Mouse (Mus musculus) hindbrain, embryonic 16.5 days (tissue): ENCODE results near the gene Sympk. TPM values are rescaled to one million over a fixed set of nuclear protein-coding genes. Genes with fewer than 3 reads are reported as not detected.

Source experiments
- ATAC-seq: fragments of 200-750 bp; cut with Nextera tagmentation; 2 replicates; pipeline ENCODE4 v1.8.0; 2017; ENCODE audit warnings: moderate TSS enrichment, moderate library complexity
- H3K27ac ChIP-seq: fragments of 300-500 bp; sonication (generic); 2 replicates; pipeline ENCODE4 v1.5.1; 2014; ENCODE audit warnings: low read depth, mild to moderate bottlenecking, control low read depth, low read length, moderate library complexity
- H3K27me3 ChIP-seq: fragments of 300-500 bp; sonication (generic); replicated peaks from 2 replicates; pipeline ENCODE4 v1.6.1; 2014; ENCODE audit warnings: low read length; ENCODE audit not compliant: control insufficient read depth, insufficient read depth
- H3K36me3 ChIP-seq: fragments of 300-500 bp; sonication (generic); 2 replicates; pipeline ENCODE4 v1.6.1; 2014; ENCODE audit warnings: mild to moderate bottlenecking, low read length, moderate library complexity, mixed read lengths; ENCODE audit not compliant: control insufficient read depth, insufficient read depth
- H3K4me1 ChIP-seq: fragments of 300-500 bp; sonication (generic); 2 replicates; pipeline ENCODE4 v1.6.1; 2014; ENCODE audit warnings: low read depth, low read length; ENCODE audit not compliant: control insufficient read depth, insufficient read depth
- H3K4me2 ChIP-seq: fragments of 300-500 bp; sonication (generic); 2 replicates; pipeline ENCODE4 v1.6.1; 2014; ENCODE audit warnings: mild to moderate bottlenecking, low read length, control low read depth, moderate library complexity
- H3K4me3 ChIP-seq: fragments of 300-500 bp; sonication (generic); 2 replicates; pipeline ENCODE4 v1.5.1; 2014; ENCODE audit warnings: mild to moderate bottlenecking, low read length, control low read depth, moderate library complexity
- H3K9ac ChIP-seq: fragments of 300-500 bp; sonication (generic); 2 replicates; pipeline ENCODE4 v1.6.1; 2014; ENCODE audit warnings: low read depth, mild to moderate bottlenecking, control low read depth, low read length, moderate library complexity
- H3K9me3 ChIP-seq: fragments of 300-500 bp; sonication (generic); 2 replicates; pipeline ENCODE4 v1.6.1; 2014; ENCODE audit warnings: mild to moderate bottlenecking, low read length, moderate library complexity; ENCODE audit not compliant: control insufficient read depth
- WGBS: fragments of 180-500 bp; shearing (Covaris S2); extraction: QIAGEN DNeasy Blood & Tissue Kit; methylation state at CpG from one replicate; pipeline ENCODE4 v1.1.7; 2014; 5-methylcytosine and 5-hydroxymethylcytosine counted together
- polyA plus RNA-seq: library from polyadenylated mRNA; unstranded; fragments of >200 nt; fragmentation: Nextera tagmentation; extraction: Ambion mirVana; gene quantifications from 2 replicates; pipeline ENCODE4 v1.2.1, GENCODE M21; 2015

Gene Sympk
- polyA plus RNA-seq, 1 experiment from 2014 or later = 24.1 TPM

DNA sequence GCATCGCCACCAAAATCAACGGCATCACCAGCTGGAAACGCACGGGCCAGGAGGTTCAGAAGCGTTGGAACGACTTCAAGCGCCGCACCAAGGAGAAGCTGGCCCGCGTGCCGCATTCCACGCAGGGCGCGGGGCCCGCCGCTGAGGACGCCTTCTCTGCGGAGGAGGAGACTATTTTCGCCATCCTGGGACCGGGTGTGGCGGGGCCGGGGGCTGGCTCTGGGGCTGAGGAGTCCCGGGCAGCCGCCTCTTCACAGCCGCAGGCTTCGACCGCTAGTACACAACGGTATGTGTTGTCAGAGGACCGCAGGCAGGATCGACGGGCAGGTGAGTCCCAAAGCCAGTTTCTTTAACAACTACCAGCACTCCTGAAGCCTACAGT, 31.9 kb upstream of the Sympk start:
- Histone ChIP-seq H3K27me3 (no peaks in the 10 kb centered on the region), H3K27ac (peak overlapping the region; percentile 77; the same call in 1 of the 2 replicates), H3K9me3 (no peaks in the 10 kb centered on the region), H3K4me2 (peak overlapping the region; percentile 69), H3K4me3 (peak overlapping the region; percentile 69), H3K9ac (peak overlapping the region; percentile 82), H3K36me3 (peaks cover 4% of the 10 kb centered on the region; the same call in 1 of the 2 replicates), H3K4me1 (peaks cover 23% of the 10 kb centered on the region)
- no peak for ATAC-seq
- under 1% methylated on average over 31 of the region's 31 CpGs for WGBS

DNA sequence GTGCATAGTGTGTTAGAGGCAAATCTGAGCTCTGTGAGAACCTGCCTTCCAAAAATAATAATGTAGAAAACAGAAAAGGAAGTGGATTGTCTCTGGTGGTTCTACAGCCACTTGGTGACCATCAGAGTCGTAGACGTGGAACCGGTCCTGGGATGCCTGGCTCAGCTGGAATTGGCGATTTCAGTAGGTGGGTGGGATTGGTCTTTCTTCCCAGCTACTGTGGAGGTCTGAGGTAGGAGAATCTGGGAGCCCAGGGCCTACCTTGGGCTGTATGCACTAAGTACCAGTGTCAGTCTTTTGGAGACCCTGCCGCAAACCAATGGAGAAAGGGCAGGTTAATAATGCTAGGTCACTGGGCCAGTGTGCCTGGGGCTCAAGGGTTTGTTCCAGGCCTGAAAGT, 31.1 kb upstream of the Sympk start:
- no peak for ATAC-seq
- peak overlapping the region; percentile 69 for H3K4me3 ChIP-seq
- H3K27me3 ChIP-seq = no peaks in the 10 kb centered on the region
- H3K27ac ChIP-seq = no peak overlapping the region
- peak overlapping the region; percentile 69 for H3K4me2 ChIP-seq
- H3K36me3 ChIP-seq = peaks cover 4% of the 10 kb centered on the region; the same call in 1 of the 2 replicates
- H3K9ac ChIP-seq = peak overlapping the region; percentile 82; the same call in 1 of the 2 replicates
- no peaks in the 10 kb centered on the region for H3K9me3 ChIP-seq
- WGBS = 87% methylated on average over 5 of the region's 5 CpGs
- H3K4me1 ChIP-seq = peaks cover 23% of the 10 kb centered on the region

DNA sequence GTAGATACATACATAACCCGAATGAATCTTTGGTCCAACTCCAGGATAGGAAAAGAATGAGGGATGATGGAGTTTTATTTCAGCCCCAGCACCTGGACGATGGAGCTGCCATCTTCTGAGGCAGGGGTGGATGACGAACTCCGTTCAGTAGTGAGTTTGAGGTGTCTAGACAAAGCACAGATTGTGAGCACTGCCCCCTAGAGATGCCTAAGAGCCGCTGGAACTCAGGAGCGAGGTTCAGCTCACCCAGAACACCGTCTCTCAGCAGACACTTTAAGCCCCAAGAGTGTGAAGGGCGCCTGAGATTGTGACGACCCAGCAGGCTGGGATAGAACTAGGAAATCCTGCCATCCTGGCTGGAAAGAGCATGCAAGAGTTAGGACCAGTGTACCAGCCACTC, 25.3 kb upstream of the Sympk start:
- Histone ChIP-seq H3K9ac (no peak overlapping the region), H3K4me1 (peaks cover 9% of the 10 kb centered on the region), H3K4me2 (no peak overlapping the region), H3K27ac (no peak overlapping the region), H3K9me3 (no peaks in the 10 kb centered on the region), H3K4me3 (no peak overlapping the region), H3K36me3 (peaks cover 4% of the 10 kb centered on the region), H3K27me3 (no peaks in the 10 kb centered on the region)
- no peak for ATAC-seq
- WGBS = 38% methylated on average over 9 of the region's 9 CpGs

DNA sequence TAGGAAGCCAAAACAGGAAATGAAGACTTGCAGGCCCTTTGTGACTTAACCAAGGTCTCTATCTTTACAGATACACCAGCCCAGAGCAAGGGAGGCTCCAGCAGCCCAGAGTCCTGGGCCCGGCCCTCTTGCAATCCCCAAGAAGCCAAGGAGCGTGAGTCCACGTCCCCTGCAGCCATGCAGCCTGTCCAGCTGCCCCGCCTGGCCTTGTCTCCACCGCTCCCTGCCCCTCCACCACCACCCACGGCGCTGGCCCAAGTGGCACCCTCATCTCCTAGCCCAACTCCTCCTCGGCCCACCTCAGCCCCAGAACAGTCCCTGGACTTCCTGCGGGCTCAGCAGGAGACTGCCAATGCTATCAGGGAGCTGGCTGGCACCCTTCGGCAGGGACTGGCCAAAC, 23.8 kb upstream of the Sympk start:
- WGBS = 59% methylated on average over 10 of the region's 10 CpGs
- ATAC-seq = no peak
- Histone ChIP-seq H3K36me3 (peaks cover 7% of the 10 kb centered on the region), H3K9me3 (no peaks in the 10 kb centered on the region), H3K4me3 (peak overlapping the region; percentile 22), H3K27me3 (no peaks in the 10 kb centered on the region), H3K27ac (no peak overlapping the region), H3K4me2 (peak overlapping the region; percentile 42), H3K4me1 (peaks cover 16% of the 10 kb centered on the region), H3K9ac (peak overlapping the region; percentile 33; the same call in 1 of the 2 replicates)

DNA sequence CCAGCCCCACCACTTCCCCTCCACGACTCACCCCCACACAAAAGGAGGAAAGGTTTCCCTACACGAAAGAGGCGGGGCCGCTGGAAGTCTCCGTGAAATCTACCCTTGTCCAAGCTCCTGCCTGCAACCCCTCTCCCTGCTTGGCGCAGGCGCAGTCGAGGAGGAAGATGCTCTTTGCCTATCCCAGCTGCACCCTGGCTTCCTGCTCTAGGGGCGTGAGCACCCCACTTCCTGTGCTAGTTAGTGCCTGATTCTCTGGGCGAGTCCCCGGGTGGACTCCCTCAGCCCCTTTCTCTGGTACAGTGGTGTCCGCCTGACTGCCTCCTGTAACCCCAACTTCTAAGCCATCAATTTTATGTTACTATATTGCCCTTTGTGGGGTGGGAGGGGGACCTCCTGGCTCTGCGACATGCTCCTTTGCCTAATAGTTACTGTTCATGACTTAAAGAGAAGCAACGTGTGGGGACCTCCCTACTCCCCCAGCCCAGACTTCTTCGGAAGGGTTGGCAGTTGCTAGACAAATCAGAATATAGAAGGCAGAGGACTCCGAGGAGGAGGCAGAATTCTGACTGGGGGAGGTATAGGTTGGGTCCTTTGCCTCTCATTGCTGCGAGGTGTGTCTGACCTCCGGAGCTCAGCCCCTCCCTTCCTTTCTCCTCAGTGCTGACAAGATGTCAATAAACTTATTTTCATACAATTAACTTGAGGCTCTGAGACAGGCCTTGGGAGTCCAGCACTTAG, 22.9 kb upstream of the Sympk start:
- peak overlapping the region; percentile 42 for H3K4me2 ChIP-seq
- WGBS = 34% methylated on average over 18 of the region's 18 CpGs
- peak overlapping the region; percentile 22; the same call in 1 of the 2 replicates for H3K4me3 ChIP-seq
- H3K36me3 ChIP-seq = peaks cover 12% of the 10 kb centered on the region
- H3K9me3 ChIP-seq = no peaks in the 10 kb centered on the region
- H3K9ac ChIP-seq = no peak overlapping the region; the same call in 1 of the 2 replicates
- peaks cover 24% of the 10 kb centered on the region for H3K4me1 ChIP-seq
- H3K27ac ChIP-seq = no peak overlapping the region
- ATAC-seq = no peak
- H3K27me3 ChIP-seq = no peaks in the 10 kb centered on the region

DNA sequence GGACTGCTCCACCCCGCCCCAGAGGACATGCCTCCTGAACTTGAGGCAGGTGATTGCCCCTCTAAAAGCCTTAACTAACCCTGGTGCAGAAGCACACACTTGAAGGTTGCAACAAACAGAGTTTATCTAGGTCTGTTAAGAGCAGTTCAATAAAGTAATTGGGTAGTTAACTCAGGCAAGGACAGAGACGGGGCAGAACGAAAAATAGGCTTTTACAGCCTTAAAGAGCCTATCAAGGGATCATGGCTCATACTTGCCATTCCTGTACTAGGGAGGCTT, 22.4 kb upstream of the Sympk start:
- Histone ChIP-seq H3K4me2 (no peak overlapping the region), H3K36me3 (peaks cover 13% of the 10 kb centered on the region), H3K27ac (no peak overlapping the region), H3K27me3 (no peaks in the 10 kb centered on the region), H3K9me3 (no peaks in the 10 kb centered on the region), H3K9ac (no peak overlapping the region; the same call in 1 of the 2 replicates), H3K4me3 (no peak overlapping the region), H3K4me1 (peaks cover 28% of the 10 kb centered on the region)
- 78% methylated on average over 3 of the region's 3 CpGs for WGBS
- no peak for ATAC-seq

DNA sequence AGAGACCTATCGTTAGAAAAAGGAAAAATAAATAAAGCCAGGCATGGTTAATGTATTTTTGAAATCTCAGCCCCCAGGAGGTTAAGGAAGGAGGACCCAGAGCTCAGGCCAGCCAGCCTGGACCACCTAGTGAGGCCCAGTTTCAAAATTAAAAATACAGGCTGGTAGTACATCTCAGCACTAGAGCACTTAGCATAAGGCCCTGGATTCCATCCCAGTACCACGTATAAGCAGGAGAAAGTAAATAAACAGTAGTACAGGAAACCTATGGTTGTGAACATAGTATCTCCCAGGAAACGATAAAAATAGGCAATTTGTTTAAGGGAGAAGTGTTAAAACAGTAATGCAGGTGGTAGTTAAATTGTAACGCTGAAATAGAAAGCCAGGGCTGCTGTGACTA, 22.1 kb upstream of the Sympk start:
- Histone ChIP-seq H3K27ac (peak overlapping the region; percentile 60), H3K4me2 (peak overlapping the region; percentile 75), H3K27me3 (no peaks in the 10 kb centered on the region), H3K4me3 (peak overlapping the region; percentile 43; the same call in 1 of the 2 replicates), H3K4me1 (peaks cover 31% of the 10 kb centered on the region), H3K9ac (peak overlapping the region; percentile 74), H3K9me3 (no peaks in the 10 kb centered on the region), H3K36me3 (peaks cover 16% of the 10 kb centered on the region)
- 50% methylated on average over 4 of the region's 4 CpGs for WGBS
- no peak for ATAC-seq

DNA sequence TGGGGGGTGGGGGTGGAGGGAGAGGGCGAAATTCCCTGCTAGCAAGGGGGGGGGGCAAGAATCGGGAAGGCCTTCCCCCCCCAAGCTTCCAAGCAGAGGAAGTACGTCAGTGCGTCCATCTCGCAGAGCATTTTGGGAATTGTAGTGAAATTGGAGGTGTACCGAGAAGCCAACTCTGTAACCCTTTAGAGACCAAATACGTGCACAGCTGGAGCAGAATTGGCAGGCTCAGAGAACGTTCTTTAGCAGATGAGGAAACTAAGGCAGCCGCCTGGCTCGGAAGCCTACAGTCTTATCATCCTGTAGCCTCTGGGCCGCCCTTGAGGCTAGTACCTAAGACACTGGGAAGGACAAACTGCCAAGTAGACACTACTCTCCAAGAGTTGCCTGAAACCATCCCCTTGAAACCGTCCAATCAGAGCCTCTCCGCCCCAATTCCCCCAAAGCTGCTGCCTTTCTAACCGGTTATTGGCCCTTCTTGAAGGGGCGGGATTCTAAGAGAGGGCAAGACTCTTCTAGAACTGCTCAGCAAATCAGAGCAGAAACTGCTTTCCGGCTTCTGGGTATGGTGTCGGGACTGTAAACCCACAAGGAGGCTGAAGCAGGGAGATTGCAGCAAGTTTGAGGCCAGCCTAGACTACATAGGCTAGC, 21.2 kb upstream of the Sympk start:
- ATAC-seq = peak; percentile 61
- Histone ChIP-seq H3K9me3 (no peaks in the 10 kb centered on the region), H3K4me2 (peak overlapping the region; percentile 75), H3K4me3 (peak overlapping the region; percentile 43), H3K9ac (peak overlapping the region; percentile 74), H3K36me3 (peaks cover 20% of the 10 kb centered on the region), H3K4me1 (peaks cover 34% of the 10 kb centered on the region), H3K27ac (peak overlapping the region; percentile 60), H3K27me3 (no peaks in the 10 kb centered on the region)
- WGBS = 3% methylated on average over 17 of the region's 17 CpGs

DNA sequence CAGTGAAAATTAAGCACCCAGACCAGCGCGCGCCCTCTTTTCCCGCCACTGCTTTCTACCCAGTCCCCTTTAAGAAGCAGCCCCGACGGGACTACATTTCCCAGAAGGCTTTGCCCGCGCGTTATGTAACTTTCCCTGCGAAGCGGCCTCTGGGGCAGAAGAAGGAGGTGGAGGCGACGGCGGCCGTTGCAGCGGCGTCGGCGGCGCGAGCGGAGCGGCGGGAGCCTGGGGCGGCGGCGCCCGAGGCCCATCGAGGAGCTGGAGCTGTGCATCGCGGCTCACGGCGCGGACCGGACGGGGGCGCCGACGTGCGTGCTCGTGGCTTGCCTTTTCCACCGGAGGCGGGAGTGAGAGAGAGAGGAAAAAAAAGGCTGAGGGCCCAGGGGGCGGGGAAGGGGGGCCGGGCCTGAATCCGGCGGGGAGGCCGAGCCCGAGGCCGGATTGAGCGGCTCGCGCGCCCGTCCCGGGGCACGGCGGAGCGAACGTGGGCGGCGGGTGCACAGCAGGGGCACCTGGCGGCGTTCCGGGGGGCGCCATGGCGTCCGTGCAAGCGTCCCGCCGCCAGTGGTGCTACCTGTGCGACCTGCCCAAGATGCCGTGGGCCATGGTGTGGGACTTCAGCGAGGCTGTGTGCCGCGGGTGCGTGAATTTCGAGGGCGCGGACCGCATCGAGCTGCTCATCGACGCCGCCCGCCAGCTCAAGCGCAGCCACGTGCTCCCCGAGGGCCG, 20.1 kb upstream of the Sympk start, which contains the start of gene Irf2bp1:
TSS of gene Irf2bp1 (plus strand) at position 143 of the 729 bp plus-strand sequence.
- Histone ChIP-seq H3K4me2 (peak within 1 kb of the TSS; percentile 87), H3K27me3 (no peaks in the 10 kb centered on the region), H3K36me3 (peaks cover 20% of the 10 kb centered on the region), H3K9me3 (no peaks in the 10 kb centered on the region), H3K9ac (peak within 1 kb of the TSS; percentile 87), H3K4me3 (peak within 1 kb of the TSS; percentile 76), H3K27ac (peak within 1 kb of the TSS; percentile 95), H3K4me1 (peaks cover 34% of the 10 kb centered on the region)
- peak; percentile 64 for ATAC-seq
- WGBS = under 1% methylated on average over 72 of the region's 90 CpGs
